Mouse (Mus musculus) hindbrain, embryonic 13.5 days (tissue): ENCODE data around the gene Olfr67. TPM values are rescaled to one million over a fixed set of nuclear protein-coding genes. Genes with fewer than 3 reads are reported as not detected.

Experiments used
- ATAC-seq: fragments of 200-750 bp; cut with Nextera tagmentation; 2 replicates; pipeline ENCODE4 v1.8.0; 2017; ENCODE audit warnings: moderate TSS enrichment; ENCODE audit not compliant: low FRiP score
- H3K27ac ChIP-seq: fragments of 300-500 bp; sonication (generic); 2 replicates; pipeline ENCODE4 v1.5.1; 2015; ENCODE audit warnings: inconsistent platforms, mild to moderate bottlenecking, moderate library complexity
- H3K27me3 ChIP-seq: fragments of 300-500 bp; sonication (generic); 2 replicates; pipeline ENCODE4 v1.6.1; 2015; ENCODE audit warnings: mild to moderate bottlenecking, inconsistent platforms
- H3K36me3 ChIP-seq: fragments of 300-500 bp; sonication (generic); 2 replicates; pipeline ENCODE4 v1.6.1; 2015; ENCODE audit warnings: mild to moderate bottlenecking, inconsistent platforms
- H3K4me1 ChIP-seq: fragments of 300-500 bp; sonication (generic); replicated peaks from 2 replicates; pipeline ENCODE4 v1.6.1; 2015; ENCODE audit warnings: inconsistent platforms
- H3K4me2 ChIP-seq: fragments of 300-500 bp; sonication (generic); 2 replicates; pipeline ENCODE4 v1.6.1; 2015; ENCODE audit warnings: inconsistent platforms, mild to moderate bottlenecking, moderate library complexity
- H3K4me3 ChIP-seq: fragments of 300-500 bp; sonication (generic); 2 replicates; pipeline ENCODE4 v1.5.1; 2015; ENCODE audit warnings: mild to moderate bottlenecking, inconsistent platforms
- H3K9ac ChIP-seq: fragments of 300-500 bp; sonication (generic); 2 replicates; pipeline ENCODE4 v1.6.1; 2015; ENCODE audit warnings: mild to moderate bottlenecking, inconsistent platforms
- H3K9me3 ChIP-seq: fragments of 300-500 bp; sonication (generic); 2 replicates; pipeline ENCODE4 v1.6.1; 2016; ENCODE audit warnings: inconsistent platforms
- WGBS: fragments of 180-500 bp; shearing (Covaris S2); methylation state at CpG from one replicate; pipeline ENCODE4 v1.1.7; 2015; 5-methylcytosine and 5-hydroxymethylcytosine counted together
- polyA plus RNA-seq: library from polyadenylated mRNA; unstranded; fragments of >200 nt; fragmentation: Nextera tagmentation; extraction: Ambion mirVana; gene quantifications from 2 replicates; pipeline ENCODE4 v1.2.1, GENCODE M21; 2015

The Olfr67 gene
- polyA plus RNA-seq, 1 experiment from 2014 or later: not detected

DNA sequence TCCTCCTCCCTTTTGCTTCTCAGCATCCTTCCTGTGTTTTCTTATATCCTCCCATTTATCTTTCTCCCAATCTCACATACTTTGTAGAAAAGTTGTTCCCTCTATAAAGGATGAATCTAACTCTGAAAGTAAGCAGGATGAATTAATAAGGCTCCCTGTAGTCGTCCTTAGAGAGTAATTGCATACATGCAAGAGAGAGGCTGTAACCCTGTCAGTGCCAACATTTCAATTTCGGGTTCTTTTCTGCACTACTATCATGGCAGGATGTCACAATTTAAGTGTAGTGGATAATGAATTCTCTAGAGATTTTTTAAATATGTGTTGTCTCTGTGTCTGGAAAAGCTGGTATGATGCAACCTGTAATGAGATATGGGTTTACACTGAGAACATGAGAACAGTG, 34.4 kb downstream of the Olfr67 start, which contains the start of gene Olfr630:
Gene Olfr630 (minus strand): TSS at position 101 of the 400 bp plus-strand sequence.
- no peak within 1 kb of the TSS for H3K27ac ChIP-seq
- H3K4me2 ChIP-seq: no peak within 1 kb of the TSS
- H3K9me3 ChIP-seq: no peaks in the 10 kb centered on the region
- no peak for ATAC-seq
- no peaks in the 10 kb centered on the region for H3K4me1 ChIP-seq
- 47% methylated on average over 2 of the region's 2 CpGs for WGBS
- H3K9ac ChIP-seq: no peak within 1 kb of the TSS
- no peaks in the 10 kb centered on the region for H3K36me3 ChIP-seq
- H3K4me3 ChIP-seq: no peak within 1 kb of the TSS
- no peaks in the 10 kb centered on the region for H3K27me3 ChIP-seq

DNA sequence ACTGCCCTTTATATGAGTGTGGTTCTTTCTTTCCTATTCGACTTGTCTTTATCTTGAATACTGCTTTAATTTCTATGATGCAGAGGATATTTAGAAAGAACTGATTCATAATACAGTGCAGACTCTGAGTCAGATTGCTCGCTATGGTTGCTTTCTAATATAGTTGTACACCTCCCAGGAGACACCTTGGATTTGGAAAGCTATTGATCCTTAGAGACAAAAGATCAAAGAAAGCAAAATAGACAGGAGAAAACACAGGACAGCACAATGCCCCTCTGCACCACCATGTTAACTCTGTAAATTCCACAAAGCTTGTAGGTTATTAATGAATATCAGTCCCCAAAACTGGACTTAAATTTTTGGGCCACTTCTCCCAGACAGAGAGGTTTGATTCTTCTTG, 46.8 kb downstream of the Olfr67 start, which contains the start of gene Olfr629:
Gene Olfr629 (minus strand): TSS at position 101 of the 400 bp plus-strand sequence.
- H3K36me3 ChIP-seq: no peaks in the 10 kb centered on the region
- no peak for ATAC-seq
- no peaks in the 10 kb centered on the region for H3K9me3 ChIP-seq
- no peak within 1 kb of the TSS for H3K9ac ChIP-seq
- WGBS: 76% methylated on average over 2 of the region's 2 CpGs
- H3K4me1 ChIP-seq: no peaks in the 10 kb centered on the region
- no peak within 1 kb of the TSS for H3K4me2 ChIP-seq
- H3K27me3 ChIP-seq: no peaks in the 10 kb centered on the region
- H3K27ac ChIP-seq: no peak within 1 kb of the TSS
- no peak within 1 kb of the TSS for H3K4me3 ChIP-seq

Other genes starting within 250 kb of the Olfr67 start
- not detected in 2 replicates for gene Olfr612, start 249.1 kb downstream of the Olfr67 start, polyA plus RNA-seq
- gene Olfr613, start 243.7 kb downstream of the Olfr67 start, polyA plus RNA-seq: not detected in 2 replicates
- gene Olfr615, start 235.7 kb downstream of the Olfr67 start, polyA plus RNA-seq: not detected in 2 replicates
- not detected in 2 replicates for gene Olfr616, start 222.7 kb downstream of the Olfr67 start, polyA plus RNA-seq
- not detected in 2 replicates for gene Olfr617, start 218.8 kb downstream of the Olfr67 start, polyA plus RNA-seq
- 0.21 TPM in 1 of 2 replicates, not detected in the other for gene Olfr618, start 201.7 kb downstream of the Olfr67 start, polyA plus RNA-seq
- gene Olfr619, start 191.2 kb downstream of the Olfr67 start, polyA plus RNA-seq: not detected in 2 replicates
- not detected in 2 replicates for gene Olfr620, start 179.3 kb downstream of the Olfr67 start, polyA plus RNA-seq
- gene Olfr622, start 149.1 kb downstream of the Olfr67 start, polyA plus RNA-seq: not detected in 2 replicates
- not detected in 2 replicates for gene Olfr623, start 128.1 kb downstream of the Olfr67 start, polyA plus RNA-seq
- 0.03 TPM in 1 of 2 replicates, not detected in the other for gene Olfr624, start 120.6 kb downstream of the Olfr67 start, polyA plus RNA-seq
- not detected in 2 replicates for gene Olfr625-ps1, start 109.1 kb downstream of the Olfr67 start, polyA plus RNA-seq
- gene Olfr243, start 77.2 kb downstream of the Olfr67 start, polyA plus RNA-seq: not detected in 2 replicates
- gene Olfr628, start 61.4 kb downstream of the Olfr67 start, polyA plus RNA-seq: not detected in 2 replicates
- gene Olfr629, start 46.9 kb downstream of the Olfr67 start, polyA plus RNA-seq: not detected in 2 replicates
- not detected in 2 replicates for gene Olfr630, start 34.5 kb downstream of the Olfr67 start, polyA plus RNA-seq
- gene Olfr69, start 20.2 kb downstream of the Olfr67 start, polyA plus RNA-seq: not detected in 2 replicates
- gene Olfr68, start 12.1 kb downstream of the Olfr67 start, polyA plus RNA-seq: not detected in 2 replicates
- gene Hbb-bt, start 22.2 kb upstream of the Olfr67 start, polyA plus RNA-seq: 996 and 1,160 TPM in 2 replicates
- gene Hbb-bs, start 36.3 kb upstream of the Olfr67 start, polyA plus RNA-seq: 2,000 and 2,305 TPM in 2 replicates
- not detected in 2 replicates for gene Hbb-bh2, start 48.7 kb upstream of the Olfr67 start, polyA plus RNA-seq
- 43.8 and 70.4 TPM in 2 replicates for gene Hbb-bh1, start 51.3 kb upstream of the Olfr67 start, polyA plus RNA-seq
- gene Hbb-y, start 61.4 kb upstream of the Olfr67 start, polyA plus RNA-seq: 4,283 and 4,441 TPM in 2 replicates
- not detected in 2 replicates for gene Olfr66, start 94.4 kb upstream of the Olfr67 start, polyA plus RNA-seq
- not detected in 2 replicates for gene Olfr64, start 102.7 kb upstream of the Olfr67 start, polyA plus RNA-seq
- not detected in 2 replicates for gene Olfr65, start 111.7 kb upstream of the Olfr67 start, polyA plus RNA-seq
- not detected in 2 replicates for gene Olfr631, start 137.0 kb upstream of the Olfr67 start, polyA plus RNA-seq
- gene Olfr632, start 142.5 kb upstream of the Olfr67 start, polyA plus RNA-seq: not detected in 2 replicates
- gene Olfr633, start 152.6 kb upstream of the Olfr67 start, polyA plus RNA-seq: not detected in 2 replicates
- not detected in 2 replicates for gene Olfr635, start 179.3 kb upstream of the Olfr67 start, polyA plus RNA-seq
- gene Olfr638, start 206.9 kb upstream of the Olfr67 start, polyA plus RNA-seq: not detected in 2 replicates
- gene Olfr639, start 225.5 kb upstream of the Olfr67 start, polyA plus RNA-seq: 0.05 TPM in 1 of 2 replicates, not detected in the other
- gene Olfr640, start 233.8 kb upstream of the Olfr67 start, polyA plus RNA-seq: not detected in 2 replicates
- not detected in 2 replicates for gene Olfr641, start 243.6 kb upstream of the Olfr67 start, polyA plus RNA-seq